Mouse (Mus musculus) retina, postnatal 1 day (tissue): ENCODE results near the gene Pid1.

Experiments
- DNase-seq: peaks from one replicate; pipeline ENCODE4 v3.0.0-alpha.2; 2012

Pid1 gene

GRCm38 (mm10) chr1:84012871-84013375 lies 351.1 kb downstream of the Pid1 start:
- DNase-seq: no peak

- DNase-seq: no peak
These were observed 361.4 kb downstream of the Pid1 start for GRCm38 (mm10) chr1:84002630-84003029.
